Mouse (Mus musculus): ENCODE measurements around the gene Yipf4.

- TF ChIP-seq POLR2A (IDR thresholded peaks at IDR 0.05; ENCODE audit: low read depth, low read length) (no peak), CTCF (IDR thresholded peaks at IDR 0.05; ENCODE audit: borderline replicate concordance, insufficient read depth, low read length) (no peak)
These were observed 39.5 kb upstream of the Yipf4 start for GRCm38 (mm10) chr17:74449776-74450175.
